Mouse (Mus musculus) myocyte (in vitro differentiated cells): ENCODE results near the gene Prkca.

ENCODE experiments used
- MYOG ChIP-seq, 3 experiments: IDR thresholded peaks; one replicate each; pipeline ENCODE4 v1.6.1; 2011; ENCODE audit warnings: control low read depth in 2 of 3, low read depth in 2 of 3, mild to moderate bottlenecking in 2 of 3; ENCODE audit not compliant: insufficient read length in 2 of 3, control insufficient read depth in 1 of 3, insufficient read depth in 1 of 3
- POLR2A ChIP-seq: IDR thresholded peaks from one replicate; pipeline ENCODE4 v1.6.1; 2011; ENCODE audit warnings: low read depth, mild to moderate bottlenecking, control low read depth, moderate library complexity; ENCODE audit not compliant: insufficient read length
- POLR2AphosphoS2 ChIP-seq: IDR thresholded peaks from one replicate; pipeline ENCODE4 v1.6.1; 2011; ENCODE audit warnings: low read depth, control low read depth; ENCODE audit not compliant: insufficient read length
- SRF ChIP-seq: IDR thresholded peaks from one replicate; pipeline ENCODE4 v1.6.1; 2011; ENCODE audit warnings: low read depth; ENCODE audit not compliant: control insufficient read depth, insufficient read length
- TCF3 ChIP-seq: IDR thresholded peaks from one replicate; pipeline ENCODE4 v1.6.1; 2011; ENCODE audit warnings: low read depth, control low read depth; ENCODE audit not compliant: insufficient read length
- USF1 ChIP-seq: IDR thresholded peaks from one replicate; pipeline ENCODE4 v1.6.1; 2011; ENCODE audit warnings: low read depth, mild to moderate bottlenecking, control low read depth, moderate library complexity

GRCm38 (mm10) chr11:108143739-108144138, 200.0 kb downstream of the Prkca start:
- no peak for TF ChIP-seq POLR2A
- TF ChIP-seq USF1: no peak
- no peak for TF ChIP-seq MYOG (IDR thresholded peaks at IDR 0.05; ENCODE audit: control insufficient read depth in 1 of 3, insufficient read depth in 1 of 3, insufficient read length in 2 of 3, low read depth in 2 of 3)
- no peak for TF ChIP-seq SRF
- no peak for TF ChIP-seq POLR2AphosphoS2
- TF ChIP-seq TCF3: no peak
